Mouse (Mus musculus): ENCODE results near the gene Zar1l.

- TF ChIP-seq CTCF (conservative IDR thresholded peaks at IDR 0.05; ENCODE audit: insufficient read depth, insufficient read length, low read depth, low read length): no peak
- no peak for TF ChIP-seq POLR2A (IDR thresholded peaks at IDR 0.05; ENCODE audit: low read depth, low read length)
These were observed 7.3 kb upstream of the Zar1l start for GRCm38 (mm10) chr5:150525239-150525638.

All from kidney, adult 2 months (tissue).